Mouse (Mus musculus) hindbrain, embryonic 14.5 days (tissue): Measurements from ENCODE around the gene Cd80. TPM values are rescaled to one million over a fixed set of nuclear protein-coding genes. Genes with fewer than 3 reads are reported as not detected.
A peak's percentile ranks its signal among the peaks of the same experiment; 100 is the strongest.

Experiments
- ATAC-seq: fragments of 200-750 bp; cut with Nextera tagmentation; 2 replicates; pipeline ENCODE4 v1.8.0; 2017; ENCODE audit warnings: moderate number of reproducible peaks, mild to moderate bottlenecking, moderate TSS enrichment, moderate library complexity; ENCODE audit not compliant: low FRiP score
- DNase-seq: peaks from one replicate; pipeline ENCODE4 v3.0.0-alpha.2; 2015; ENCODE audit warnings: low spot score
- H3K27ac ChIP-seq: fragments of 300-500 bp; sonication (generic); 2 replicates; pipeline ENCODE4 v1.5.1; 2014; ENCODE audit warnings: mild to moderate bottlenecking, moderate library complexity
- H3K27me3 ChIP-seq: fragments of 300-500 bp; sonication (generic); 2 replicates; pipeline ENCODE4 v1.6.1; 2014; ENCODE audit warnings: mild to moderate bottlenecking, low read length, mixed read lengths; ENCODE audit not compliant: control insufficient read depth, insufficient read depth
- H3K36me3 ChIP-seq: fragments of 300-500 bp; sonication (generic); replicated peaks from 2 replicates; pipeline ENCODE4 v1.6.1; 2014; ENCODE audit not compliant: control insufficient read depth, insufficient read depth
- H3K4me1 ChIP-seq: fragments of 300-500 bp; sonication (generic); replicated peaks from 2 replicates; pipeline ENCODE4 v1.6.1; 2014; ENCODE audit warnings: antibody characterized with exemption, low read length, mixed read lengths; ENCODE audit not compliant: control insufficient read depth, insufficient read depth
- H3K4me2 ChIP-seq: fragments of 300-500 bp; sonication (generic); replicated peaks from 2 replicates; pipeline ENCODE4 v1.6.1; 2014; ENCODE audit warnings: mild to moderate bottlenecking, moderate library complexity
- H3K4me3 ChIP-seq: fragments of 300-500 bp; sonication (generic); replicated peaks from 2 replicates; pipeline ENCODE4 v1.5.1; 2014; ENCODE audit warnings: mild to moderate bottlenecking, low read length
- H3K9ac ChIP-seq: fragments of 300-500 bp; sonication (generic); 2 replicates; pipeline ENCODE4 v1.6.1; 2014
- H3K9me3 ChIP-seq: fragments of 300-500 bp; sonication (generic); 2 replicates; pipeline ENCODE4 v1.6.1; 2016; ENCODE audit warnings: low read length; ENCODE audit not compliant: control insufficient read depth
- WGBS: fragments of 180-500 bp; shearing (Covaris S2); extraction: QIAGEN DNeasy Blood & Tissue Kit; methylation state at CpG from one replicate; pipeline ENCODE4 v1.1.7; 2014; 5-methylcytosine and 5-hydroxymethylcytosine counted together
- polyA plus RNA-seq: library from polyadenylated mRNA; unstranded; fragments of >200 nt; fragmentation: Nextera tagmentation; extraction: Ambion mirVana; gene quantifications from 2 replicates; pipeline ENCODE4 v1.2.1, GENCODE M21; 2014

Cd80 gene
- polyA plus RNA-seq, 1 experiment from 2014 or later = 0.88 TPM

GRCm38 (mm10) chr16:38496604-38497140 lies 41.3 kb downstream of the Cd80 start:
- Histone ChIP-seq H3K9ac (no peak overlapping the region), H3K4me1 (no peaks in the 10 kb centered on the region), H3K27me3 (no peaks in the 10 kb centered on the region), H3K36me3 (peaks cover 49% of the 10 kb centered on the region), H3K9me3 (no peaks in the 10 kb centered on the region), H3K4me2 (no peak overlapping the region), H3K27ac (no peak overlapping the region), H3K4me3 (no peak overlapping the region)
- 85% methylated on average over 7 of the region's 7 CpGs for WGBS
- ATAC-seq (no peak), DNase-seq (no peak)

- H3K36me3 ChIP-seq = peaks cover 82% of the 10 kb centered on the region
- WGBS = 91% methylated on average over 10 of the region's 10 CpGs
- H3K4me3 ChIP-seq = no peak overlapping the region
- no peaks in the 10 kb centered on the region for H3K27me3 ChIP-seq
- DNase-seq (no peak), ATAC-seq (no peak)
- H3K27ac ChIP-seq = no peak overlapping the region
- H3K9me3 ChIP-seq = no peaks in the 10 kb centered on the region
- H3K4me1 ChIP-seq = no peaks in the 10 kb centered on the region
- no peak overlapping the region for H3K9ac ChIP-seq
- H3K4me2 ChIP-seq = no peak overlapping the region
These were observed 47.1 kb downstream of the Cd80 start for GRCm38 (mm10) chr16:38502469-38502868.

GRCm38 (mm10) chr16:38503528-38503927 lies 48.2 kb downstream of the Cd80 start:
- Histone ChIP-seq H3K36me3 (peaks cover 82% of the 10 kb centered on the region), H3K4me1 (no peaks in the 10 kb centered on the region), H3K9ac (no peak overlapping the region), H3K4me3 (no peak overlapping the region), H3K9me3 (no peaks in the 10 kb centered on the region), H3K4me2 (no peak overlapping the region), H3K27ac (no peak overlapping the region), H3K27me3 (no peaks in the 10 kb centered on the region)
- ATAC-seq (no peak), DNase-seq (no peak)
- 97% methylated on average over 4 of the region's 4 CpGs for WGBS

- H3K27ac ChIP-seq = no peak overlapping the region
- H3K9ac ChIP-seq = no peak overlapping the region
- DNase-seq (peak; percentile 89), ATAC-seq (peak; percentile 81)
- peaks cover 77% of the 10 kb centered on the region for H3K36me3 ChIP-seq
- no peak overlapping the region for H3K4me3 ChIP-seq
- H3K4me2 ChIP-seq = no peak overlapping the region
- H3K9me3 ChIP-seq = no peaks in the 10 kb centered on the region
- no peaks in the 10 kb centered on the region for H3K27me3 ChIP-seq
- H3K4me1 ChIP-seq = no peaks in the 10 kb centered on the region
- 79% methylated on average over 4 of the region's 4 CpGs for WGBS
These were observed 50.8 kb downstream of the Cd80 start for GRCm38 (mm10) chr16:38506041-38506634.

GRCm38 (mm10) chr16:38510846-38511245 lies 55.5 kb downstream of the Cd80 start:
- Histone ChIP-seq H3K9me3 (no peaks in the 10 kb centered on the region), H3K4me2 (no peak overlapping the region), H3K36me3 (peaks cover 76% of the 10 kb centered on the region), H3K27me3 (no peaks in the 10 kb centered on the region), H3K4me1 (no peaks in the 10 kb centered on the region), H3K9ac (no peak overlapping the region), H3K27ac (no peak overlapping the region), H3K4me3 (no peak overlapping the region)
- ATAC-seq (no peak), DNase-seq (no peak)
- WGBS = 98% methylated on average over 2 of the region's 2 CpGs

GRCm38 (mm10) chr16:38519140-38519539 lies 63.8 kb downstream of the Cd80 start:
- H3K4me1 ChIP-seq = peaks cover 16% of the 10 kb centered on the region
- no peak overlapping the region for H3K4me2 ChIP-seq
- 97% methylated on average over 2 of the region's 2 CpGs for WGBS
- no peak overlapping the region for H3K9ac ChIP-seq
- H3K9me3 ChIP-seq = no peaks in the 10 kb centered on the region
- H3K4me3 ChIP-seq = no peak overlapping the region
- H3K27ac ChIP-seq = no peak overlapping the region
- no peaks in the 10 kb centered on the region for H3K27me3 ChIP-seq
- no peak for ATAC-seq
- DNase-seq = no peak
- peaks cover 42% of the 10 kb centered on the region for H3K36me3 ChIP-seq

- 39% methylated on average over 8 of the region's 8 CpGs for WGBS
- Histone ChIP-seq H3K36me3 (peaks cover 46% of the 10 kb centered on the region), H3K27ac (no peak overlapping the region), H3K4me3 (peak overlapping the region; percentile 91), H3K4me1 (peaks cover 16% of the 10 kb centered on the region), H3K9me3 (no peaks in the 10 kb centered on the region), H3K4me2 (peak overlapping the region; percentile 69), H3K9ac (peak overlapping the region; percentile 97), H3K27me3 (no peaks in the 10 kb centered on the region)
- ATAC-seq (no peak), DNase-seq (no peak)
These were observed 66.0 kb downstream of the Cd80 start for GRCm38 (mm10) chr16:38521211-38521987.

- peaks cover 47% of the 10 kb centered on the region for H3K36me3 ChIP-seq
- under 1% methylated on average over 73 of the region's 73 CpGs for WGBS
- peak within 1 kb of the TSS; percentile 91 for H3K4me3 ChIP-seq
- H3K27ac ChIP-seq = peak within 1 kb of the TSS; percentile 88
- H3K9ac ChIP-seq = peak within 1 kb of the TSS; percentile 97
- peak; percentile 99 for ATAC-seq
- peak; percentile 98 for DNase-seq
- peaks cover 16% of the 10 kb centered on the region for H3K4me1 ChIP-seq
- no peaks in the 10 kb centered on the region for H3K9me3 ChIP-seq
- peak within 1 kb of the TSS; percentile 69 for H3K4me2 ChIP-seq
- H3K27me3 ChIP-seq = no peaks in the 10 kb centered on the region
These were observed 67.0 kb downstream of the Cd80 start, which contains the start of gene Timmdc1 for GRCm38 (mm10) chr16:38522129-38523084. Gene Timmdc1, minus strand, starts transcription at chr16:38522663.

GRCm38 (mm10) chr16:38526264-38526663 lies 70.9 kb downstream of the Cd80 start:
- ATAC-seq = no peak
- WGBS = 91% methylated on average over 6 of the region's 6 CpGs
- H3K36me3 ChIP-seq = peaks cover 74% of the 10 kb centered on the region

More at GRCm38 (mm10) chr16:38526264-38526663, 70.9 kb downstream of the Cd80 start:
- no peak overlapping the region for H3K27ac ChIP-seq
- no peak overlapping the region for H3K9ac ChIP-seq
- no peak overlapping the region for H3K4me2 ChIP-seq
- H3K4me3 ChIP-seq = no peak overlapping the region
- peaks cover 16% of the 10 kb centered on the region for H3K4me1 ChIP-seq
- no peaks in the 10 kb centered on the region for H3K9me3 ChIP-seq
- no peaks in the 10 kb centered on the region for H3K27me3 ChIP-seq
- no peak for DNase-seq
